Mouse (Mus musculus): Measurements from ENCODE around the gene Mvd.
A peak's percentile ranks its signal among the peaks of the same experiment; 100 is the strongest.

Mvd gene

DNA sequence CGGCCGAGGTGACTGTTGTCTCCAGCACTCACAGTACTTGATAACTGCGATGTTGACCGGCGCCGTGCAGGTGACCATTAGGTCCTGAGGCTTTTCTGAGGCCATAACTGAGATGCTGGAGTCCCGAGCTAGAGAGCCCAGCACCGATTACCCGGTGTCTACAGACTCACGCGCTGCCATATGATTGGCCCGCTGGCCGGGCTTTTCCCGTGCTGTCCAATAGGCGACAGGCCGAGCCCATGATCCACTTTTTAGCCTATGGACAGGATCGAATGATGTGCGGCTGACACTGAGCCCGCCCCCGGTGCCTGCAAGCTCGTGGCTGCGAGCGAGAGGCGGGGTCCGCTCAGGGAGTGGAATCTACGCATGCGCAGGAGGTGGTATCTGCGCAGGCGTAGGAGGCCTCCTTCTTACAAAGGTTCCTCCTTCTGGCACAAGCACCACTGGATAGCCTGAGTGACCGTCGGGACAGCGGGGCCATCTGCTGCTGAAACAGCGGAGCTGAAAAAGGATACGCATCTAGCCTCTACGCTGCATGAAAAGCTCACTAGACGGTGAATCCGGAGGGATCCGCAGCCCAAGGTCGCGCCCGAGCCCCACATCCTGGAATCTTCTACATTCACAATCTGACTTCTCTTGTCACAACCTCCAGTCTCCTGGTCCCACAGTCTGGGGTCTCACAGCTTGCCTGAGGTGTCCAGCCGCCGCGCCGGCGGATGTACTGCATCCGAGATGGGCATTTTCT lies at the start of gene Mvd:
Gene Mvd (minus strand): TSS at position 161 of the 745 bp plus-strand sequence.
- peak; percentile 100 for DNase-seq

DNA sequence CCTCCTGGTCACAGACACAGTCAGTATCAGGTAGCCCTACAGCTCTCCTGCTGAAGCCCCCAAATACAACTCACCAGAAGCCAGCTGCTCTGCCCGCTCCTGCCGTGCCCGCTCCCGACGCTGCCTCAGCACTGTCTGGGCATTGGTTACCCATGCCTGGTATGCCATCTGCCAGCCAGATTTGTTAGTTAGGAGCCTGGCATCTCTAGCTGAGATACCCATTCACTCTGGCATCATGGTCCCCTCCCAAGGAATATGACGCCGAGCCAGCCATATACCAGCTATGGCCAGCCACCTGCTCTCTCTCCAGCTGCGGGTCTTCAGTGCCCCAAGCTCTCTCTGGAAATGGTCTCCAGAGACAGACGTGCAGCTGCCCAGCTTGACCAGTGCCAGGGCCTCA lies 45.2 kb upstream of the Mvd start:
- no peak for DNase-seq

DNA sequence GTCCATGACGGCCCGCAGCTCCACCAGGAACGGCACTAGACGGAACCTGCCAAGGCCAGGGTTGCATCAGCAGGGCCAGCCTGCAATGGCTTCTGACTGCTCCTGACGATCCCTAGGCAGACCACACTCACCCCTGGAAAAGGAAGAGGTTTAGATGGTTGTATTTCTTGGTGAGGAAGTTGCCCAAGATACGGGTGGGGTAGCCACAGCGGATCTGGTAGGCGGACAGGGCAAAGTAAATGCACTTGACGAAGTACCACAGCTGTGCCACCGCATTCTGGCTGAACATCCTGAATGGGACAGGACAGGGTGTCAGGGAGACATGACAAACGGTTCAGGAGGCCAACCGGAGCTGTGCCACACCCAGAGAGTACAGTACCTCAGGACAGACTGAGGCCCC lies 41.6 kb upstream of the Mvd start:
- DNase-seq: no peak

DNA sequence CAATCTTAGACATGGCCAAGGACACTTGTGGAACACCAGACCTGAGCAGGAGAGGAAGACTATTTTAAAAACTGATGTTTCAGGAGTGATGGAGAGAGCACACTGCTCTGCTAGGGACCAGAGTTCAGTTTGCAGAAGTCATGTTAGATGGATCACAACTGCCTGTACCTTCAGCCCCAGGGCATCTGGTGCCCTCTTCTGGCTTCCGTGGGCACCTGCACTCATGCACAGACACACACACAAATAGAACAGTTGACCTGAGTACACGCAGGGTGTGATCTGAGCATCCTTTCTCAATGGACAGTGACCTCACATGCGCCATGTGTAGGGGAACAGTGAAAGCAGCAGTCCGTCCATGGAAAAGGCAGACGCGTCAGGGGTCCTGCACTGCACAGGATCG lies 40.7 kb upstream of the Mvd start:
- DNase-seq: no peak

DNA sequence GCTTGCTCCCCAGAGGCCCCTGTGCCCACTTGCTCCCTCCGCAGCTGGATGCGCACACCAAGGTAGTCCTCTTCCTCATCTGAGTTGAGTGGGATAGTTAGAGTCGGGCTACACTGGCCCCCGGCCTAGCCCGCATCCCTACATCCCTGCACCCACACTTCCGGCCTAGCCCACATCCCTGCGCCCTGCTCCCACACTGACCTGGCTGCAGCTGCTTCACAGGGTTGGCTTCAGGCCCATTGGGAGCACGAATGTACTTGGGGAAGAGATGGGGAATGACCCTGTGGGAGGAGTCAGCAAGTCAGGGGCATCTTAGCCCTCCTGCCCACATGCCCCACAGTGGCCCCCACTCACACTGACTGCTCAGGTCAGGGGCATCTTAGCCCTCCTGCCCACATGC lies 39.2 kb upstream of the Mvd start:
- no peak for DNase-seq

DNA sequence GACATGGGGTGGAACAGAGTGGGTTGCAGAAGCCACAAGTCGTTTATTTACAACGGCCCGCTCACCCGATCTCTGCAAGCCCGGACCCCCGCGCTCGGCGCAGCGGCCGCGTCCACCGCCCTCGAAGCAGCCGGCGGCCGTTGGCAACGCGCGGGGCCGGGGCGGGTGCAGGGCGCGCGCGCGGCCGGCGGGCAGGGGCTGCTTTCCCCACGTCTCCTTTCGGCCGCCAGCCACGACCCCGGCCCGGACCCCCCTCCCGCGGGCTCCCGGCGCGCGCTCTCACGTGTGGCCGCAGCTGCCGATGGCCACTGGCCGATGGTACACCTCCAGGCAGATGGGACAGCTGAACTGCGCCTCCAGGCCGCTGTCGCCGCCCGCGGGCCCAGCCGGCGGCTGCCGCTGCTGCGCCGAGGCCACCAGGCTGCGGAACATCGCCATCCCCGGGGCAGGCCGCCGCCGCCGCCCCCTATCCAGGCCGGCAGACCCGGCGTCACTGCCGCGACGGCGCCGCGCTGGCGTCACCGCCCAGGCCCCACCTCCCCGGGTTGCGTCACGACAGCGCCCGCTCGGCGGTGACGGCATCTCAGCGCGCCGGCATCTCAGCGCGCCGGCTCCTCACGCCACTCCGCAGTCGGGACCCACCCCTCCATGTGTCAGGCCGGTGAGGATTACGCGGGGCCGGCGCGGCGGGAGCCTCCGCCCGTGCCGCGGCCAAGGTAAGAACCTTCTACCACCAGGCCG lies 32.5 kb upstream of the Mvd start, which contains the start of the genes Rnf166 and Ctu2:
Gene Rnf166 (minus strand): TSS at position 485 of the 741 bp plus-strand sequence.
Gene Ctu2 (plus strand): TSS at position 564 of the 741 bp plus-strand sequence.
- peak; percentile 85 for DNase-seq

DNA sequence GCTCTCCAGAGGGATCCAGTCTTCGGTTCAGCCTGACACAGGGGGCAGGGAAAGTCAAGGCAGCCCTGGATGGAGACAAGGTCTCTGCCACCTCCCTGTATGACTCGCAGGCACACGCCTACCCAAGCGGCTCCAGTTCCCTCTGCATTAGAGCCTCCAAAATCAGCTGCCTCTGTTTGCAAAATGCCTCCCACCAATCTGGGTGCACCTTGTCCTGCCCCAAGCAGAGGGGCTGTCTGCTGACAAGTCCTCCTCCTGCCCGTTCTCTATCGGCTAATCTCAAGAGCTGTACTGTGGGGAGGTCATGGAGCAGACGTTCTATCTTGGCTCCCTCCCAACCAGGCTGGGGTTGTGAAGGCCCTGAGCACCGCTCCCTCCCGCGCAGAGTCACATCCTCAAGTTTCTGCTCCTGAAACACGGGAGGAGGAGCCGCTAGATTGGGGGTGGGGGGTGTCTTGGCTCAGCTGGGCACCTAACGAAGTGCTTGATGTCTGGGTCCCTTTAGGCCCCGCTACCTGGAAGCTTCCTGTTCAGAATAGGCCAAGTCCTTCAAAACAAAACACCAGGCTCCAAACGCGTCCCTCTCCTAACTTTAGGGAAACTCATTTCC lies 31.8 kb upstream of the Mvd start:
- peak; percentile 63 for DNase-seq

DNA sequence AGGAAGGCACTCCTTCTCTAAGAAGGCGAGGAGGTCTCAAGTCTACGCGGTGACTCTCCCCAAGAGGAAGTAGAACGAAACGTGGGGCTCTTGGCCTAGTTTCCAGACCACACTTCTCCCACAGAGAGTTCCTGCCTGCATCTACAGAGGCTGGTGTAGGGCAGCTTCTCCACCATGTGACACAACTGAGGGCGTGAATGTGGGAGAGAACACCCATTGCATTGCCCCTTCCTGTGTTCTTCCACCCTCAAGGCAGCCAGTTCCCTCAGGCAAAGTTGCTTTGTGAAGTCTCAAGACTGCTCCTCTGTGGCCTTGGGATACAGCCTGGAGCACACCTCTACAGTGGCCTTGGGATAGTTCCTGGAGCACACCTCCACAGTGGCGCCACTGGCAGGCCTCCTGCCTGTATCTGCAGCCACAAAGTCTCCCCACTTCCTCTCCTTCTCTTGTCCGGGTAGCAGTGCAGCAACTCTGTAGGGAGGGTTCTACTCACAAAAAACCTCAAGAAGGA lies 30.7 kb upstream of the Mvd start:
- DNase-seq: no peak

DNA sequence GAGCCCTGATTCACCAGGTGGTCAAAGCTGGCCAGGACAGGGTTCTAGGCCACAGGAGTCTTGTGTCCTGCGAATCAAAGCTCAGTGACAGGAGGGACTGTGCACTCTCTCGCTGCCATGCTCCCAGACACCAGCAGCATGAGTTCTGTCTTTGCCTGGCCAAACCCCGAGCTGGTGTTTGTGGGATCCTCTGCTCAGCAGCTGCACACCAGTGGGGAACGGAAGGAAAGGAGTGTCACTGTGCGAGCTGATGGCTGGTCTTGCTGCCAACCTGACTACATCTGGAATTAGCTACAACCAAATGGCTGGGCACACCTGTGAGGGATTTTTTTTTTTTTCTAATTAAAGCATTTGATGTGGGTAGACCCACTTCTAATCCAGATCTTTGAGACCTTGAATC lies 27.5 kb upstream of the Mvd start:
- no peak for DNase-seq

DNA sequence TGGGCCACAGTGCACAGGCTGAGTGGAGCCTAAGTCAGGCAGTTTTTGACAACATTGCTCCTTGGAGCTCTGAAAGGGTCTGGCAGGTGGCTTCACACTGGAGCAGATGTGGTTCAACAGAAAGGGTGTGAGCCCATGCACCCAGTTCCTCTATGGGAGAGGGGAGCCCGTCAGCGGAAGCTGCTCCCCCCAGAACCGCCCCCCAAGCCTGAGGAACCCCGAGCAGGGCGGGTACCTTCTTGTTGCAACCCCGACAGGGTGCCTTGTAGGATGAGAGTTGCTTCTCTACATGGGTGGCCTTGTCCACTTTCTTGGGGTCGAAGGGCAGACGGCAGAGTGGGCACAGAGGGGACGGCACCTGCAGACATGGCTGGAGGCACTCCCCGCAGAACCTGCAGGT lies 26.7 kb upstream of the Mvd start:
- no peak for DNase-seq

DNA sequence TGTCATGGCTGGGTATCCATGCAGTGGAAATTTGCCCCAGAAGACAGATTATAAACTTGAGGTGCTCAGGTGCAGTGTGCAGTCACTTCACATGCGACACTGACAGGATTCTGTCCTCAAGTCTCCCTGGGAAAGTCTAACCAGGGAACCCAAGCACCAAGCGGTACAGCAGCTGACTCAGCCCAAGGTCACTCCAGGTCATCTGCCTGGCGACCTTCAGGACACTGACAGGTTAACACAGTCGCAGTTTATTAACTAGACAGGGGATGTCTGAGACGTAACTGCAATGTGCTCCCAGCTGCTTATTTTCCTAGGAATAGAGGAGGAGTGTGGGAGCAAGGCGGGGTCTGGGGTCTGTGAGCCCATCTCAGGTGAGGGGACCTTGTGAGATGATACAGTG lies 26.2 kb upstream of the Mvd start:
- no peak for DNase-seq

DNA sequence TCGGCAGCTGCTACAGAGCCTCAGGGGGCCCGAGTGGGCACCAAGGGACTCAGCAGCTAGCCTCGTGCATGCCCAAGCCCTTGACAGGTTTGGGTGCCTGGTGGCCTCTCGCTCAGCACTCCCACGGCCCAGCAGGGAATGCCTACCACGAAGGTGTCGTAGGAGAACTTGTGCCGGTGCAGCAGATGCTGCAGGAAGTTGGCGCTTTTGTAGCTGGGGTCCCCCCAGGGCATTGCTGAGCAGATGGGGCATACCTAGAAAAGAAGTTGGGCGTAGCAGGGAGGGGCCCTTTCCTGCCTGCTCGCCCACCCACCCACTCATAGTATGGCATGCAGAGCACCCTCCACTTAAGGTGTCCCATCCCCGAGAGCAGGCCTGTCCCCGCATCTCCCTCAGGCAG lies 24.6 kb upstream of the Mvd start:
- DNase-seq: no peak

DNA sequence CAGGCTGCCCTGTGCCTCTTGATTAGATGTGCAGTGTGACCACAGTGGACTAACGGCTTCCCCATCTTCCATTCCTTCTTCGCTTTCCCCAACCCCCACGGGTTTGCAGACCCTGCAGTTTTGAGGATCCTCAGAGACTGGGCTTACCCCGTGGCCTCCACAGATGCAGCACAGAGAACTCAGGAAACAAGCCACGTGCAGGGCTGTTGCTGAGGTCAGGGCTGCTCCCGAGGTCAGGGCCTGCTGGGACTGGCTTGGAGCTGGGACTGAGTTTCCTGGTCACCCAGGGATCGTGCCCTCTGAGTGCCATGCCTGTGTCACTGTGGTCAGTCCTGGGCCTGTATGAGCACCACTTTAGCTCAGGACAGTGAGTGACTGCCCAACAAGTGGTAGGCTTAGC lies 21.8 kb upstream of the Mvd start:
- DNase-seq: no peak

DNA sequence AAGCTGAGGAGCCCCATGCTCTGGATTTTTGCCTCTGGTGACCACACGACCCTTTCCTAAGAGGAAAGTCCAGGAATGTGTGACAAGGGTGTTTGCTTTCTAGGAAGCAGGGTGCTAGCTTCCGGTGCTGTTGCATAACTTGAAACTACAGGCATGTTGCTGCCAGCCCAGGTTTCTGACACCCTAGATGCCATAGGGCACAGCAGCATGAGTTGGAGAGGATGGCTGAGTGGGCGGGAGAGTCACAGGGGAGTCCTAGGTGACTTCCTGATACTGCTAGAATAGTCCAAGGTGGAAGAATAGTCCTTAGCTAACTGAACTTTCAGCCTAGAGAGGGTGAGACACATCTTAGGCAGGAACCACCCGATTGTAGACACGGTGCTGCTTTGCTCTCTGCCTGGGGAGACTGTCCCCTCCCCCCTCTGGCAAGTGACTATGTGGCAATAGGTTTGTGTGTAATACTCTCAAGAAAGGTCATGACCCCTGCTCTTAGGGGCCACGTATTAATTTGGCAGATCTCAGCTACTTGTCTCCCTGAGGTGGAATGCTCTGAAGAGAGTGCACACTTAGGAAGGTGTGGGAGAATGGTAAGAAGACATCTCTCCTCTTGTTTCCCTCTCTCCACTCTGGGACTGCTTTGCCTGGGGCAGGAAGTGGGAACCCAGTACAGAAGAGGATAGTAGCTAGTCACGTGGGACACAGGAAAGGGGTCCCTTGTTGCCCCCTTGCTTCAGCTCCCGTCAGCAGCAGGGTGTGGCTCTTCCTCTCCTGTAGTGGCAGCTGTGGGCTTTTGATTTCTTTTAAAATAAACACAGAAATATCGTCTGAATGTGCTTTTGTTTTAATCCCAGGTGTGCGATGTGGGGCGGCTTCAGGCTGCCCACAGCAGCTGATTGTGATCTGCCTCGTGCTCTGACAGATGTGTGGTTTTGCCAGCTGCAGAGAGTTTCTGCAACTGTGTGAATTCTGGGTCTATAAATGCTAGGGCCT lies 20.7 kb upstream of the Mvd start:
- no peak for DNase-seq

DNA sequence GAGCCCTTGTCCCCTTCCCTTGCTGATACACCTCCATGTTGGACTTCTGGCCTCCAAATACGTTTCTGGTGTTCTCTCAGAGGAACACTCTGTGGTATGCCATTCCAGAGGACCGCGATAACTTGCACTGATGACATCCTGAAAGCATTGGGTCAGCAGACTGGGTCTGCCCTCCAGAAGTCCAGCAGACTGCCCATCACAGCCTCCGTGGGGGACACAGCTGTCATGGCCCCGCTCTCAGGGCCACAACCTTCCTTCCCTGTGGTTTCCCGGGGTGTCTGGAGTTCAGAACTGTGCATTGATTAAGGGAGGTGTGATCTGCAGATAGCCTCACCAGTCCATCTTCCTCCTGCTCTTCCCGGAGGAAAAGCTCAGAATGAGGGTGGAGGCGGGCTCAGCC lies 19.3 kb upstream of the Mvd start:
- no peak for DNase-seq

DNA sequence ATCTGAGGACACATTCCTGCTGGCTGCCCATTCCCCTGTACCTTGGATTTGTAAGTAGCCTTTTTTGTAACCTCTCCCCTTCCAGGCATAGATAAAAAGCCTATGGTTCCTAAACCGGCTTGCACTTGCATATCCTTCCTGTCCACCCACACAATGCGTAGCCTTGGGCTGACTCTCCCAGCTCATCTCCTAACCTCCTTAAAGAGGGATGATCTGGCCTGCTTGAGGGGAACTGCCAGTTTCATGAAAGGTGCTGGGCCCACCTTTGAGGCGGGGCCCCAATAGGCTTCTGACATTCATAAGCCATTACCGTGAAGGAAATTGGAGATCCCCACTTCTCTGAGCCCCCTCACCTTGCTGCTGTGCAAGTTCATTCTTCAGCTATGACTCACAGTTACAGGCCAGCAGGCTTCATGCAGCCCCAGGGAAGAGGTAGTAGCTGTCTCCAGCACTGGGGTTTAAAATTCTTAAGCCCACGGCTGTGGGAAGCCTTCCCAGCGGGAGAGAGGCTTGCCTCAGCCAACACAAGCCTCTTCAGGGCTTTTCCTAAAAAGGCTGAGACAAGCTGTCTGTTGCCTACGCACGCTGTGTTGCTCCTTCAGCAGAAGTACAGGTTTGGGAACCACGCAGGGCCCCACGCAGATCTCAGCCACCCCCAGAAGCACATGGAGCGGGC lies 18.4 kb upstream of the Mvd start:
- DNase-seq: no peak

DNA sequence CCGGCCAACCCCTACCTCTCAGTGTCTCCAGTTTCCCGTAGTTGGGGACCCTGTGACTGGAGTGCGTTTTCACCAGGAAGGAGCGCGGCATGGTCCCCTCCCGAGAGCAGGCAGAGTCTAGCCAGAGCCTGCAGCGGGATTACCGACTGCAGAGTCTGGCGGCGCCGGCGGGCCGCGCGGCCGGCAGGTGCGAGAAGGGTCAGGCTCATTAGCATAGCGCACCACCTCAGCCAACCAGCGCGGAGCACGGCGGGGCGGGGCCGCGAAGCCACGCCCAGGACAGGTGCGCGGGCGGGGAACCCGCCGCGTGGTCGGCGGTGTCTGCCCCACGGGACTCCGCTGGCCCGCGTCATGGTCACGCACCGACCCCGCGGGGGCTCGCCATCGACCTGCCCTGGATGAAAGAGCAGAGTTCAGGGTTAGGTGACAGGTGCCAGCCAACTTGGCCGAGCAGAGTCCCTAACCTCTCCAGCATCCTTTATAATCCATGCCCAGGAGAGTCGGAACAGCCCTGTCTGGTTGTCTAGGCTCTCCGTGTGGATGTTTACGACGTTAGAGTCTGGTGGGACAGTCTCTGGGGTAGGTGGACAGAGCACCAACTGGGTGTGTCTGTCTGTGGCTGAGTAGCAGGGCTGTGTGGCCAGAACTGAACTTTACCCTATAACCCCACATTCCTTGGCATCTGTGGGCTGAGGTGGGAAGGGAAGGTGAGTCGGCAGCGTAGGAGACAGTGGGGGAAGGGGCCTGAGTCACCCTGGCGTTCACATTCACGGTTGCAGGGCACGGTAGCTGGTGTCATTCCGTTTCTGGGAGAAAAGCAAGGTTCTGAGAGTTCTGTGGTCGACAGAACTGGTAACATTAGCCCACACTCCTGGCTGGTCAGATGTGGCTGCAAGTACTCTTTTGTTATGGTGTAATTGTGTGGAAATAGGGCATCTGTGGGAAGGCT lies 17.6 kb upstream of the Mvd start, which contains the start of gene Snai3:
Gene Snai3 (minus strand): TSS at position 210 of the 949 bp plus-strand sequence.
- DNase-seq: peak; percentile 71

DNA sequence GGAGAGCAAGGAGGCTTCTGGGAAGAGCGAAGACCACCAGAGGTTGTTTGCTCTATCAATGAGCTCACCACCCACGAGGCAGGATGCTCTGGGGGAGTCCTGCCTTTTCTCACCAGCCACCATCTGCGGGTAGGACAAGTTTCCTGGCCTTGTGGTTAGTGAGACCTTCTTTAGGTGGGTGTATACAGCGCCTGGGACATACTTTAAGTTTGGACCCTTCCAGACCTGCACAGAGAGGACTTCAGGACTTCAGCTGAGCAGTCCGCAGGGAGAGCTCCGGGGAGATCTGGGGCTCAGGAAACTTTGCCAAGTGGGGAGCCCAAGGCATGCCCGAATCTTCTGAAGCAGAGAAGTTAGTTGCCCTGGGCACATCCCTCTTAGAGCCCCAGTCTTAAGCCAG lies 16.8 kb upstream of the Mvd start:
- DNase-seq: no peak

DNA sequence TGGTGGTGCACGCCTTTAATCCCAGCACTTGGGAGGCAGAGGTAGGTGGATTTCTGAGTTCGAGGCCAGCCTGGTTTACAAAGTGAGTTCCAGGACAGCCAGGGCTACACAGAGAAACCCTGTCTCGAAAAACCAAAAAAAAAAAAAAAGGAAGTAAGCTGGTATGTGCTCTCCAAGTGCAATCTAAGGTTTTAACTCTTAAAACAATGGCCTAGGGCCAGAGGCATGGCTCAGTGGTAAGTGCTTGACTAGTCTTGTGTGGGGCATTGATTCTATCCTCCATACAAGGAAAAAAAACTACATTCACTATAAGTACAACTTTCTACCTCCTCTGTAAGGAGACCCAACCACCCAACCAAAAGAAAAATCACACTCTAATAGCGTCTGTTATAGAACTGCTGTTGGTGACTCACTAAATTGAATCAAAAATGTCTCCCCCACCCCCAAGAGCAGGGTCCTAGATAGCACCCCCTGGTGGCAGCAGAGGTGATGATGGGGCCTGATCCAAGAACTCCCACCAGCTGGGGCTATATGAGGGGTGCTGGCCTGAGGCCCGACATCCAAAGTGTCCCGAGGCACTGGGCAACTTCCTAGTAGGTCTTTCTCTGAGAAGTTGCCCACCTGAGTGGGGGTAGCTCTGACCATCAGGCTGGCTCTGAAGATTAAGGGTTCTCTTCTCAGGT lies 16.1 kb upstream of the Mvd start:
- DNase-seq: no peak

DNA sequence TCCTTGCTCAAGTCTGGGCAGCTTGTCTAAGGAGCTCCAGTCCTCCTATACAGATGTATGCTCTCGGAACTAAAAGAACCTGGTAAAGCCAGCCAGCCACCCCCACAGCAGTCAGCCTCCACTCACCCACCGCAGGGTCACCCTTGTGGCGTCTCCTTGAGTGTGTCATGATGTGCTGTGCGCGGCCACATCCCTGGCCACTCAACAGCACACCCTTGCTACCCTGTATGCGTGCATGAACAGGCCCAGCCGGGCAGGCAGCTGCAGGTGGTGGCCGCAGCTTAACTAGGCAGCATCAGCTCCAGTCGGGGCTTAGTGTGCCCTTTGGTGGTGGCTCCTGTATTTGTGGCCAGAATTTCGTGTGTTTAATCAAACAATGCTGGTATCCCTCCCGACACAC lies 13.9 kb upstream of the Mvd start:
- DNase-seq: no peak

All from cerebellum, adult 9-10 months (tissue).